Mouse (Mus musculus) bone marrow, adult 2 months (tissue): Measurements from ENCODE around the gene Cog7.

Experiments
- CTCF ChIP-seq: fragments of 200-500 bp; IDR thresholded peaks from 2 replicates; pipeline ENCODE4 v1.5.1; 2011; ENCODE audit warnings: low read length, control low read depth; ENCODE audit not compliant: control insufficient read depth, insufficient read depth
- POLR2A ChIP-seq: fragments of 200-500 bp; IDR thresholded peaks from 2 replicates; pipeline ENCODE4 v1.6.1; 2011; ENCODE audit warnings: low read depth, mild to moderate bottlenecking, control low read depth, low read length, borderline replicate concordance; ENCODE audit not compliant: control insufficient read depth

DNA sequence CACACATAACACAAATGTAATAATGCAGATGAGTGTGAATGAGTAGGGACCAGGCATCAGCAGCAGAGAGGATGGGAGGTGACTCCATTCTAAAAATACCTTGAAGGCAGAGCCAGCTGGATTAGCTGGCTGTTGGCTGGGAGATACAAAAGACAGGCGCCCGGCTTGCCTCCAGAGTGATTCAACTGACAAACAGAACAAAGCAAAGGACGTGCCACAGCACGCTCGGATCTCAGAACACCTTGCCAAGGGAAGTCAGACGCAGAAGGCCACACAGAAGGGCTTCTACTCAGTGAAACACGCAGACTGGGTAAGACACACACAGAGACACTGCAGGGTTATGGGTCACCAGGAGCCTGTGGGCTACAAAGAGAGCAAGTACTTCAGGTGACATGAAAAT lies 140.7 kb downstream of the Cog7 start:
- no peak for TF ChIP-seq CTCF
- TF ChIP-seq POLR2A, result no peak
